Mouse (Mus musculus) thymus, adult 2 months (tissue): ENCODE results near the gene Aaas.

Experiments
- CTCF ChIP-seq: fragments of 200-500 bp; IDR thresholded peaks from 2 replicates; pipeline ENCODE4 v1.5.1; 2012; ENCODE audit warnings: mild to moderate bottlenecking, control low read depth, low read length, moderate library complexity, borderline replicate concordance; ENCODE audit not compliant: control insufficient read depth, poor library complexity, insufficient read depth; ENCODE audit errors: extremely low read depth
- POLR2A ChIP-seq: fragments of 200-500 bp; IDR thresholded peaks from 2 replicates; pipeline ENCODE4 v1.6.1; 2012; ENCODE audit warnings: mild to moderate bottlenecking, low read length, control low read depth, moderate library complexity; ENCODE audit not compliant: control insufficient read depth, poor library complexity, insufficient read depth; ENCODE audit errors: extremely low read depth

- no peak for TF ChIP-seq POLR2A
- no peak for TF ChIP-seq CTCF
Observed at GRCm38 (mm10) chr15:102331610-102332015, 19.0 kb downstream of the Aaas start, which contains the start of gene Myg1.
